Mouse (Mus musculus) MEL (cell line): ENCODE results near the gene Gli3.

Experiments used
- CTCF ChIP-seq, 3 experiments: IDR thresholded peaks in 2 of 3; conservative IDR thresholded peaks in 1 of 3; 2 replicates each; pipeline ENCODE4 v1.5.1; 2011 to 2012; ENCODE audit warnings: low read length in 3 of 3, low read depth in 2 of 3, mild to moderate bottlenecking in 2 of 3, improper control_type of control experiment in 1 of 3, inconsistent platforms in 1 of 3, mixed read lengths in 1 of 3, moderate library complexity in 1 of 3; ENCODE audit not compliant: control insufficient read depth in 1 of 3, insufficient read depth in 1 of 3, poor library complexity in 1 of 3, severe bottlenecking in 1 of 3
- HCFC1 ChIP-seq: IDR thresholded peaks from 2 replicates; pipeline ENCODE4 v1.6.1; 2012; ENCODE audit warnings: low read depth, mild to moderate bottlenecking, inconsistent platforms, low read length, improper control_type of control experiment, moderate library complexity
- MXI1 ChIP-seq: IDR thresholded peaks from 2 replicates; pipeline ENCODE4 v1.6.1; 2011; ENCODE audit warnings: mild to moderate bottlenecking, low read depth, low read length, improper control_type of control experiment
- POLR2A ChIP-seq, 2 experiments: IDR thresholded peaks; 2 replicates each; pipeline ENCODE4 v1.6.1; 2011 to 2012; ENCODE audit warnings: low read length in 2 of 2, mild to moderate bottlenecking in 2 of 2, control low read depth in 1 of 2, improper control_type of control experiment in 1 of 2, low read depth in 1 of 2, moderate library complexity in 1 of 2; ENCODE audit not compliant: control insufficient read depth in 1 of 2, insufficient read depth in 1 of 2, poor library complexity in 1 of 2
- POLR2AphosphoS2 ChIP-seq: IDR thresholded peaks from 2 replicates; pipeline ENCODE4 v1.6.1; 2011; ENCODE audit warnings: low read length, improper control_type of control experiment
- SIN3A ChIP-seq: IDR thresholded peaks from 2 replicates; pipeline ENCODE4 v1.6.1; 2012; ENCODE audit warnings: low read length, improper control_type of control experiment, inconsistent platforms
- TBP ChIP-seq: IDR thresholded peaks from 2 replicates; pipeline ENCODE4 v1.8.0; 2011; ENCODE audit warnings: low read depth, low read length, improper control_type of control experiment
- ZKSCAN1 ChIP-seq: IDR thresholded peaks from 2 replicates; pipeline ENCODE4 v1.6.1; 2012; ENCODE audit warnings: low read depth, mild to moderate bottlenecking, inconsistent platforms, low read length, improper control_type of control experiment, moderate library complexity

- TF ChIP-seq POLR2A (IDR thresholded peaks at IDR 0.05; ENCODE audit: control insufficient read depth in 1 of 2, insufficient read depth in 1 of 2, low read depth in 1 of 2, low read length in 2 of 2, poor library complexity in 1 of 2) (no peak), ZKSCAN1 (no peak), MXI1 (no peak), POLR2AphosphoS2 (no peak), TBP (no peak), SIN3A (no peak), CTCF (IDR thresholded peaks at IDR 0.05 in 2 of 3, conservative IDR thresholded peaks at IDR 0.05 in 1 of 3; ENCODE audit: control insufficient read depth in 1 of 3, insufficient read depth in 1 of 3, low read depth in 2 of 3, low read length in 3 of 3, poor library complexity in 1 of 3, severe bottlenecking in 1 of 3) (no peak), HCFC1 (no peak)
These were observed at the start of gene Gli3 for GRCm38 (mm10) chr13:15462830-15463491.
